Mouse (Mus musculus) kidney, postnatal 0 days (tissue): Measurements from ENCODE around the gene Fn3krp. TPM values are rescaled to one million over a fixed set of nuclear protein-coding genes. Genes with fewer than 3 reads are reported as not detected.

Source experiments
- ATAC-seq: fragments of 200-750 bp; cut with Nextera tagmentation; replicated peaks from 2 replicates; pipeline ENCODE4 v1.8.0; 2017; ENCODE audit warnings: low read depth, moderate number of reproducible peaks, moderate TSS enrichment, moderate library complexity; ENCODE audit not compliant: low FRiP score
- DNase-seq: peaks from one replicate; pipeline ENCODE4 v3.0.0-alpha.2; 2016; ENCODE audit warnings: low spot score
- H3K27ac ChIP-seq: fragments of 300-500 bp; sonication (generic); 2 replicates; pipeline ENCODE4 v1.5.1; 2014; ENCODE audit warnings: mild to moderate bottlenecking
- H3K27me3 ChIP-seq: fragments of 300-500 bp; sonication (generic); 2 replicates; pipeline ENCODE4 v1.6.1; 2014; ENCODE audit warnings: low read length, mixed read lengths; ENCODE audit not compliant: insufficient read depth
- H3K36me3 ChIP-seq: fragments of 300-500 bp; sonication (generic); 2 replicates; pipeline ENCODE4 v1.6.1; 2014; ENCODE audit warnings: low read length, mixed read lengths; ENCODE audit not compliant: insufficient read depth
- H3K4me1 ChIP-seq: fragments of 300-500 bp; sonication (generic); replicated peaks from 2 replicates; pipeline ENCODE4 v1.6.1; 2014; ENCODE audit warnings: antibody characterized with exemption, low read length, mixed read lengths; ENCODE audit not compliant: insufficient read depth
- H3K4me2 ChIP-seq: fragments of 300-500 bp; sonication (generic); 2 replicates; pipeline ENCODE4 v1.6.1; 2014; ENCODE audit warnings: mild to moderate bottlenecking, low read length, moderate library complexity, mixed read lengths
- H3K4me3 ChIP-seq: fragments of 300-500 bp; sonication (generic); replicated peaks from 2 replicates; pipeline ENCODE4 v1.5.1; 2014; ENCODE audit warnings: low read depth, low read length
- H3K9ac ChIP-seq: fragments of 300-500 bp; sonication (generic); 2 replicates; pipeline ENCODE4 v1.6.1; 2014; ENCODE audit warnings: low read depth, low read length
- H3K9me3 ChIP-seq: fragments of 300-500 bp; sonication (generic); replicated peaks from 2 replicates; pipeline ENCODE4 v1.6.1; 2016; ENCODE audit warnings: low read length, inconsistent platforms, mixed read lengths
- CTCF ChIP-seq: IDR thresholded peaks from 2 replicates; pipeline ENCODE4 v1.5.1; 2016; ENCODE audit warnings: antibody characterized with exemption, low read depth, mild to moderate bottlenecking, moderate library complexity
- WGBS: fragments of 180-500 bp; shearing (Covaris S2); extraction: QIAGEN DNeasy Blood & Tissue Kit; methylation state at CpG from one replicate; pipeline ENCODE4 v1.1.7; 2014; 5-methylcytosine and 5-hydroxymethylcytosine counted together
- polyA plus RNA-seq: library from polyadenylated mRNA; unstranded; fragments of >200 nt; fragmentation: Nextera tagmentation; extraction: Ambion mirVana; gene quantifications from 2 replicates; pipeline ENCODE4 v1.2.1, GENCODE M21; 2015

The Fn3krp gene
- polyA plus RNA-seq, 1 experiment from 2014 or later = 10.3 TPM

- Histone ChIP-seq H3K36me3 (no peaks in the 10 kb centered on the region), H3K4me3 (no peak overlapping the region), H3K9me3 (no peaks in the 10 kb centered on the region), H3K4me2 (no peak overlapping the region), H3K27me3 (no peaks in the 10 kb centered on the region), H3K4me1 (0 out of 2 replicates have a peak, but pooled peaks cover 7% of the 10 kb centered on the region), H3K9ac (no peak overlapping the region), H3K27ac (no peak overlapping the region)
- WGBS = 61% methylated on average over 3 of the region's 3 CpGs
- DNase-seq (no peak), ATAC-seq (no peak)
- no peak for TF ChIP-seq CTCF
Observed at GRCm38 (mm10) chr11:121390793-121391192, 30.4 kb upstream of the Fn3krp start.

GRCm38 (mm10) chr11:121392405-121392804 lies 28.8 kb upstream of the Fn3krp start:
- Histone ChIP-seq H3K9ac (no peak overlapping the region), H3K36me3 (no peaks in the 10 kb centered on the region), H3K27me3 (no peaks in the 10 kb centered on the region), H3K4me1 (0 out of 2 replicates have a peak, but pooled peaks cover 2% of the 10 kb centered on the region), H3K9me3 (no peaks in the 10 kb centered on the region), H3K27ac (no peak overlapping the region), H3K4me2 (no peak overlapping the region), H3K4me3 (no peak overlapping the region)
- ATAC-seq = no peak
- DNase-seq = no peak
- TF ChIP-seq CTCF = no peak
- 91% methylated on average over 3 of the region's 3 CpGs for WGBS

- Histone ChIP-seq H3K4me2 (no peak overlapping the region), H3K9me3 (no peaks in the 10 kb centered on the region), H3K4me3 (no peak overlapping the region), H3K9ac (no peak overlapping the region), H3K27me3 (no peaks in the 10 kb centered on the region), H3K27ac (no peak overlapping the region), H3K4me1 (no peaks in the 10 kb centered on the region), H3K36me3 (no peaks in the 10 kb centered on the region)
- WGBS = 71% methylated on average over 3 of the region's 3 CpGs
- ATAC-seq (no peak), DNase-seq (no peak)
- TF ChIP-seq CTCF = no peak
Observed at GRCm38 (mm10) chr11:121407366-121408155, 13.6 kb upstream of the Fn3krp start.

GRCm38 (mm10) chr11:121414762-121415161 lies 6.4 kb upstream of the Fn3krp start:
- no peak overlapping the region for H3K9ac ChIP-seq
- 71% methylated on average over 5 of the region's 5 CpGs for WGBS
- ATAC-seq (no peak), DNase-seq (no peak)
- H3K4me2 ChIP-seq = no peak overlapping the region
- H3K9me3 ChIP-seq = no peaks in the 10 kb centered on the region
- H3K36me3 ChIP-seq = no peaks in the 10 kb centered on the region
- no peak for TF ChIP-seq CTCF
- H3K27me3 ChIP-seq = no peaks in the 10 kb centered on the region
- no peaks in the 10 kb centered on the region for H3K4me1 ChIP-seq
- H3K4me3 ChIP-seq = no peak overlapping the region
- H3K27ac ChIP-seq = no peak overlapping the region

- H3K27me3 ChIP-seq = no peaks in the 10 kb centered on the region
- ATAC-seq (no peak), DNase-seq (no peak)
- no peak overlapping the region for H3K9ac ChIP-seq
- H3K27ac ChIP-seq = no peak overlapping the region
- no peaks in the 10 kb centered on the region for H3K9me3 ChIP-seq
- no peak overlapping the region for H3K4me3 ChIP-seq
- no peak overlapping the region for H3K4me2 ChIP-seq
- WGBS = 51% methylated on average over 5 of the region's 5 CpGs
- TF ChIP-seq CTCF = no peak
- no peaks in the 10 kb centered on the region for H3K36me3 ChIP-seq
- H3K4me1 ChIP-seq = no peaks in the 10 kb centered on the region
Observed at GRCm38 (mm10) chr11:121415351-121415750, 5.8 kb upstream of the Fn3krp start.

GRCm38 (mm10) chr11:121417971-121418370 lies 3.2 kb upstream of the Fn3krp start:
- no peak overlapping the region for H3K27ac ChIP-seq
- no peak overlapping the region for H3K4me2 ChIP-seq
- H3K27me3 ChIP-seq = no peaks in the 10 kb centered on the region
- no peak for TF ChIP-seq CTCF
- no peaks in the 10 kb centered on the region for H3K36me3 ChIP-seq
- DNase-seq = no peak
- 84% methylated on average over 5 of the region's 5 CpGs for WGBS
- no peak overlapping the region for H3K4me3 ChIP-seq
- ATAC-seq = no peak
- no peaks in the 10 kb centered on the region for H3K9me3 ChIP-seq
- H3K4me1 ChIP-seq = no peaks in the 10 kb centered on the region; the same call in 1 of the 2 replicates
- no peak overlapping the region for H3K9ac ChIP-seq

GRCm38 (mm10) chr11:121418932-121419331 lies 2.3 kb upstream of the Fn3krp start:
- no peak for TF ChIP-seq CTCF
- Histone ChIP-seq H3K27ac (no peak overlapping the region), H3K4me1 (no peaks in the 10 kb centered on the region; the same call in 1 of the 2 replicates), H3K27me3 (no peaks in the 10 kb centered on the region), H3K9me3 (no peaks in the 10 kb centered on the region), H3K4me2 (no peak overlapping the region), H3K36me3 (no peaks in the 10 kb centered on the region), H3K4me3 (no peak overlapping the region), H3K9ac (no peak overlapping the region)
- ATAC-seq (no peak), DNase-seq (no peak)
- 37% methylated on average over 2 of the region's 2 CpGs for WGBS
